Mouse (Mus musculus): ENCODE results near the gene Laptm5.

GRCm38 (mm10) chr4:130912626-130913025 is 299 bp upstream of the Laptm5 start:
- TF ChIP-seq POLR2A (IDR thresholded peaks at IDR 0.05; ENCODE audit: low read depth, low read length), result no peak
- no peak for TF ChIP-seq CTCF (IDR thresholded peaks at IDR 0.05; ENCODE audit: extremely low read depth, insufficient read depth, insufficient read length, insufficient replicate concordance)
